Mouse (Mus musculus) adrenal gland, postnatal 10 days (tissue): Measurements from ENCODE around the gene Optc. TPM values are rescaled to one million over a fixed set of nuclear protein-coding genes. Genes with fewer than 3 reads are reported as not detected.

Source experiments
- DNase-seq: peaks from one replicate; pipeline ENCODE4 v3.0.0; 2021; ENCODE audit warnings: mixed read lengths
- total RNA-seq, 2 experiments: library from RNA; stranded (reverse); gene quantifications; 2 replicates each; pipeline ENCODE4 v1.2.3; 2021

Optc gene
- total RNA-seq, 2 experiments from 2014 or later, result 1.7 to 2.5 TPM

GRCm38 (mm10) chr1:133882283-133883217 is 25.2 kb downstream of the Optc start:
- no peak for DNase-seq

DNA sequence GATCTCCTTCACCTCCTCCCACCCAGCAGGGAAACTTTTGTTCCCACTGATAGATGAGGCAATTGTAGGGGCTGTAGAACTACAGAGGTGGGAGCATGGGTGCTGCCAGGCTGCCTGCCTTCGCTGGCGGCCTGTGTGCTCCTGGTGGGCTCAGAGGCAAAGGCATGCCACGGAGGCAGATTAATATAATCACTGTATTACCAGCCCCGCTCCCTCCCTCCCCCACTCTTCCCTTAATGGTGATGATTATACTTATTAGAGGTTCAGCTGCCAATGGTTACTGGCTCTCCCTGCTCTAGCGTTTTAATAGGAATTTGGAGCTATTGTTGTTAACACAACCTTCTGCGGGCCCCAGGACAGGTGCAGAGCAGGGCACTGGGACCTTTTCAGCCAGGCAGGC is 26.0 kb downstream of the Optc start:
- no peak for DNase-seq

DNA sequence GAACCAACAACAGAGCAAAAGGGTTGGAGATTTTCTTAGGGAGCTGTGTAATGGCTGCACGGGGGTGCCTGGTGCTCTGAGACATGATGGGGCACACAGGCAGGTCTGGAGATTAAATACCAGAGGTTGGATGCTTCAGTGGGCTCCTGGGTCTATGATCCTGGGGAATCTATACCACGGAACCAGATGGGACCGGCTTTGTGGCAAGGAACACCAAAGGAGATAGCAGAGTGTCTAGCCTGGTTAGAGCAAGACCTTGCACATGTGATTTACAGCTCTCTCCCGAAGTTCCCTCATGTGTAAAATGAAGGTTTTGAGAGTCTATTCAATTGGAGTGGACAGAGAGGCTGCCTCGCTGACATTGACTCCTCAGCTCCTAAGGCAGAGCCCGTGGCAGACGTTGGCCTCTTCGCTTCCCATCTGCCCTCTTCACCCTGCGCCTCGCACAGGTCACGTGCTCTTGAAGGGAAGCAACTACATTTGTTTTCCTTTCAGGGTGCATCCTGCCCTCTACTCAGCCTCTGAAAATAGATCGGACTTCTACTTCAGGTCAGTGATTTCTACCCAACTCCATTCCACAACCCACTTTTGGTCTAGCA is 28.9 kb downstream of the Optc start:
- no peak for DNase-seq

- no peak for DNase-seq
Measured at GRCm38 (mm10) chr1:133876936-133877335, 30.9 kb downstream of the Optc start.

DNA sequence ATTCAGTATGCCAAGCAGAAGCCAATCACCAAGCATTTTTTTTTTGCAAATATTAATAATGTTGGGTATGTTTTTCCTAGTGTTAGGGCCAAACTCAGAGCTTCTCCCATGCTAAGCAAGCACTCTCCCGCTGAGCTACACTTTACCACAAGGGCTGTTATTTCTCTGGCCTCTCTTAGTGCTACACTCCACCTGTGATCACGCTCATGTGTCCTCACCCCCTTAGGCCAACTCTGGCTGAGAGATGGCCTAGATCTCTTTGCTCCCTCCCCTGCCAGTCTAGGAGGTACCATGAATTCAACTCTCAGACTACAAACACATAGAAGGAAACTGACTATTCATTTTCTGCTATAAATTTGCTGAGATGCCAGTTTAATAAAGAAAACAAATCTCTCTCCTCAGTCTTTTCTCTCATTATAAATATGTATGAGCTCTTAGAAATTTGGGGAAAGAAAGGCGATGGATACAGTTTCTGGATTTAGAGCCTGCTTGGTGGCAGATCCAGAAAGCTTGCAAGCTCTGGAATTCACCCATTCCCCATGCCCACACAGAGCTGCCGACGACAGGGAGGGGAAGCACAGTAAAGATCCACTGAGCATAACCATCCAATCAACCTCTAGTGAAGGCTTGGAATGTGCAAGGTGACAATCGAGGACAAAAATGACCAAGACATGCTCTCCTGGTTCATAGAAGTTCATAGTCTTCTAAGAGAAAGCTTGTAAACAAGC is 34.5 kb downstream of the Optc start:
- DNase-seq, result no peak

- no peak for DNase-seq
Measured at GRCm38 (mm10) chr1:133871241-133871640, 36.6 kb downstream of the Optc start.

- DNase-seq, result no peak
Measured at GRCm38 (mm10) chr1:133869221-133869620, 38.6 kb downstream of the Optc start.

DNA sequence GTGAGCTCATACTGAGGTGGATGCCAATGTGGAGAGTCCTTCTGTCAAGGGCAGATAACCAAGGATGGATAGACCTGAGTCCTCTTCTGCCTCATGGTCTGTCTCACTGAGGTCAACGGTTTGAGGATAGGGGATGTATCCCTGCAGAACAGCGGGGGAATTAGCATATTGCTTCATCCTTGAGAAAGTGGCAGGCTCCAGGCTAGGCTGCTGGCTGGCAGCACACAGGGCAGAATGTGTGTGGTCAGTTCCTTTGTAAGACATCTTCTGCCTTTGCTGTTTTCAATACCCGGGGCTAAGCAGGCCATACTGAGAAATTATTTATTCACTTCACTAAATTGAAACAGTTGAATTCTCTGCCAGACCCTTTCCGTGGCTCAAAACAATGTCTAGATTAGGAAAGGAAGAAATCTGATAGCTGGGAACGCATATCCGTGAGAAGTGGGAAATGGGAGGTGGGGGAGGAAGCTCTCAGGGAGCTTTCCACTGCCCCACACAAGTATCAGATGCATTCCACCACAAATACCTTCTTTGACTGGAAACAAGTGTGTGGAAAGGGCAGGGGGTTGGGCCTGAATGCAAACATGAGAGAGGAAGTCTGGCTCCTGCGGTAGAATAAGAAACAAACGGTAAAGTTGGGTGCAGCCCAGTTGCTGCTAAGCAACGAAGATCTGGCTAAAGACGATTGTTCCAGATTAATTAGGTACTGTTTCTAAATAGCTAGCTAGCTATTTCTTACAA is 44.4 kb downstream of the Optc start:
- DNase-seq, result no peak

GRCm38 (mm10) chr1:133861028-133861427 is 46.8 kb downstream of the Optc start:
- no peak for DNase-seq

GRCm38 (mm10) chr1:133859821-133860711 is 47.7 kb downstream of the Optc start:
- no peak for DNase-seq

DNA sequence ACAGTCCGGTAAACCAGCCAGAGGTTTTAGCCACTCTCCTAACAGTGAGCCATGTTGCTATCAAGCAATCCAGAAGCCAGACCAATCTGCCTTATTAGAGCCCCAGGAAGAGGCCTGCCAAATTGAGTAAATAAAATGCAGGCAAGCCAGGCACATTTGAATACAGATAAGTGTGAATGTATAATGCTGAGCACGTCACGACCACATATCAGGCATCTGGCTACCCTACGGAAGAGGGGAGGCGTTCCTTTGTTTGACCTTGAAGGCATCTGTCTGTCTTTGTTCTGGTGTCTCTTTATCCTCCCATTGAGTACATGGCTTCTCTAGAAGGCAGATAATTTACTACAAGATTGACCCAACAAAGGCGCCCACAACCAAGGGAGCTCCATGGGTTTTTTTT is 48.5 kb downstream of the Optc start:
- DNase-seq, result no peak

DNA sequence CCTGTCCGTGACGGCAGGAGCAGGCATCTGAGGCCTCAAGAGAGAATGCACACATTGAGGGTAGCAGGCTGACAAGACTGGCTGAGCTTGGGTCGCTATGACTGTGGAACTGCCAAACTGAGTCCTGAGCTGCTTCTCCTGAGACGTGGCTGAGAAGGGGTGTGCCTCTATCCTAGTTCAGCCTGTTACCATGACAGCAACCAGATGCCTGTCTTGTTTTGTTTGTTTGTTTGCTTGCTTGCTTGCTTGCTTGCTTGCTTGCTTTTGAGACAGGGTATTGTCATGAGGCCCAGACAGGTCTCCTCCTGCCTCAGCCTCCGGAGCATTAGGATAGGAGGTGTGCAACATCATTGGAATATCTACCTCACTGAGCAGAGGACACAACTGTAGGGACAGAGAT is 50.0 kb downstream of the Optc start:
- no peak for DNase-seq

- DNase-seq, result no peak
Measured at GRCm38 (mm10) chr1:133857171-133857570, 50.6 kb downstream of the Optc start.

GRCm38 (mm10) chr1:133856655-133857054 is 51.1 kb downstream of the Optc start:
- DNase-seq, result no peak

DNA sequence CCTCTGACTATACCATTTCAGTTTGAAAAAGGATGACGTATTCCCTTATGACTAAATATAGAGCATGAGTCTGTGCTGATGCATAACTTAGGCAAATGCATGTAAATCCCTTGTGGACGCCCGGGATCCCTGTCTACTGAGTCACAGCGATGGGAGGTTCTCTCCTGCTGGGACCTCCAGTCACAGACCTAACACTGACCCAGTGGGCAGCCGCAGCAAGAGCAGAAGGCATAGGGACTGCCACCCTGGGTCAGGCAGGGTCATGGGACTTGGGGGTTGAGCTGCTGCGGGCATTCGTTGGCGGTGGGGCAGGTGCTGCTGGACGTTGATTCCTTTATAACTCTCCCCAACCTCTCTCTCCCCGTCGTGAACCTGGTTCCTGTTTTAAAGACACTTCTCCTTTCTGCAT is 51.7 kb downstream of the Optc start:
- DNase-seq, result no peak

GRCm38 (mm10) chr1:133855274-133856017 is 52.4 kb downstream of the Optc start:
- DNase-seq, result peak; percentile 41

DNA sequence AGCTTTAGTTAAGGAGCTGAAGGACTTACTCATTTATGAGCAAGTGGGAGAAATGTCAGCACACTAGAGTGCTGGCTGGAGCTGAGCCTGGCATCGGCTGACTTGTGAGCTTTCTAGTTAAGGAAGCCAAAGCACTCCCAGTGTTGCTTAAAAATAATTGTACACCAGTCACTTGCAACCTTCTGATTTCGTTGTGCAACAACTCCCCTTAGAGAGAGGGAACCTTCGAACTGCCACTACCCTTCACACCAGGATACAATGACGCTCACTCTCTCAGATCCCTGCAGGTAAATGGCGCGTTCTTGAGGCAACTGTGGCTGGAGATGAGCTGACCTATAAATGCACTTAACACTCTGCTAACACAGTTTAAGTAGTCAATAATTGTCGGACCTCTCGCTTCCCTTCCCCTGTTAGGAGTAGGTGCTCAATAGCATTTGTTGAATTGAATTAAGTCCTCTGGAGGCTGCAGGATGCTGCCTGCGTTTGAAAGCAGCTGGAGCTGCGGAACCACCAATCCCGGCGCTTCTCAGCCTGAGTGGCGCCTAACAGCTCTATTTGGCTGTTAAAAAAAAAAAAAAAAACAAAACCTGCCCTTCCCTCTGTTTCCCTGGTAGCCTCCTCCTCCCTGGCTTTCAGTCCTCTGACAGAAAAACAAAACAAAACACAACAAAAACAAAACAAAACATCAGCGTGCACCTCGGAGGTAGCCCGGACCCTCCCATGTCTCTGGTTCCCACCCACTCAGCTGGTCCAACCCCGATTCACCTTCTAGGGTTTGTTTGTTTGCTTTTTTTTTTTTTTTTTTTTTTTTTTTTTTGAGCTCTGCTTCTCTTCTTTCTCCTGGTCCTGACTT is 53.2 kb downstream of the Optc start:
- DNase-seq, result peak; percentile 43
